Mouse (Mus musculus) forebrain, postnatal 0 days (tissue): Measurements from ENCODE around the gene Msi2. TPM values are rescaled to one million over a fixed set of nuclear protein-coding genes. Genes with fewer than 3 reads are reported as not detected.

ENCODE experiments used
- ATAC-seq: fragments of 200-750 bp; cut with Nextera tagmentation; 2 replicates; pipeline ENCODE4 v1.8.0; 2017; ENCODE audit warnings: mild to moderate bottlenecking, moderate library complexity
- DNase-seq: peaks from one replicate; pipeline ENCODE4 v3.0.0-alpha.2; 2015
- H3K27ac ChIP-seq: fragments of 300-500 bp; sonication (generic); 2 replicates; pipeline ENCODE4 v1.5.1; 2014; ENCODE audit warnings: low read depth, mild to moderate bottlenecking, antibody characterized with exemption, low read length, moderate library complexity, mixed read lengths
- H3K27me3 ChIP-seq: fragments of 300-500 bp; sonication (generic); 2 replicates; pipeline ENCODE4 v1.6.1; 2014; ENCODE audit warnings: mild to moderate bottlenecking, low read length, mixed read lengths; ENCODE audit not compliant: insufficient read depth
- H3K36me3 ChIP-seq: fragments of 300-500 bp; sonication (generic); 2 replicates; pipeline ENCODE4 v1.6.1; 2014; ENCODE audit warnings: mild to moderate bottlenecking, moderate library complexity; ENCODE audit not compliant: insufficient read depth
- H3K4me1 ChIP-seq: fragments of 300-500 bp; sonication (generic); 2 replicates; pipeline ENCODE4 v1.6.1; 2014; ENCODE audit warnings: antibody characterized with exemption; ENCODE audit not compliant: insufficient read depth
- H3K4me2 ChIP-seq: fragments of 300-500 bp; sonication (generic); 2 replicates; pipeline ENCODE4 v1.6.1; 2014; ENCODE audit warnings: low read depth, mild to moderate bottlenecking, moderate library complexity
- H3K4me3 ChIP-seq: fragments of 300-500 bp; sonication (generic); 2 replicates; pipeline ENCODE4 v1.5.1; 2014; ENCODE audit warnings: low read depth, low read length, mixed read lengths
- H3K9ac ChIP-seq: fragments of 300-500 bp; sonication (generic); 2 replicates; pipeline ENCODE4 v1.6.1; 2014; ENCODE audit warnings: mild to moderate bottlenecking
- H3K9me3 ChIP-seq: fragments of 300-500 bp; sonication (generic); 2 replicates; pipeline ENCODE4 v1.6.1; 2016; ENCODE audit warnings: low read length
- CTCF ChIP-seq: sonication (generic); IDR thresholded peaks from 2 replicates; pipeline ENCODE4 v1.5.1; 2016; ENCODE audit warnings: antibody characterized with exemption, control low read depth, low read depth
- WGBS: fragments of 180-500 bp; shearing (Covaris S2); extraction: QIAGEN DNeasy Blood & Tissue Kit; methylation state at CpG from one replicate; pipeline ENCODE4 v1.1.7; 2014; 5-methylcytosine and 5-hydroxymethylcytosine counted together
- polyA plus RNA-seq: library from polyadenylated mRNA; unstranded; fragments of >200 nt; fragmentation: Nextera tagmentation; extraction: Ambion mirVana; gene quantifications from 2 replicates; pipeline ENCODE4 v1.2.1, GENCODE M21; 2015
- total RNA-seq: library from RNA; depleted of rRNA; stranded (reverse); fragments of >200 nt; gene quantifications from 2 replicates; pipeline ENCODE4 v1.2.3, GENCODE M21; 2014

Gene Msi2
- total and polyA plus RNA-seq, 2 experiments from 2014 or later: 18.5 to 107 TPM

- WGBS: 95% methylated on average over 8 of the region's 8 CpGs
- Histone ChIP-seq H3K9me3 (no peaks in the 10 kb centered on the region), H3K27me3 (no peaks in the 10 kb centered on the region), H3K4me1 (no peaks in the 10 kb centered on the region; the same call in 1 of the 2 replicates), H3K9ac (no peak overlapping the region), H3K4me3 (no peak overlapping the region), H3K36me3 (no peaks in the 10 kb centered on the region; the same call in 1 of the 2 replicates), H3K4me2 (no peak overlapping the region), H3K27ac (no peak overlapping the region)
- TF ChIP-seq CTCF: no peak
- ATAC-seq (no peak), DNase-seq (no peak)
Measured at GRCm38 (mm10) chr11:88688644-88689043, 29.7 kb downstream of the Msi2 start.

- Histone ChIP-seq H3K9ac (no peak overlapping the region), H3K36me3 (no peaks in the 10 kb centered on the region; the same call in 1 of the 2 replicates), H3K27ac (no peak overlapping the region), H3K4me2 (no peak overlapping the region), H3K27me3 (no peaks in the 10 kb centered on the region), H3K4me1 (no peaks in the 10 kb centered on the region), H3K4me3 (no peak overlapping the region), H3K9me3 (no peaks in the 10 kb centered on the region)
- TF ChIP-seq CTCF: no peak
- no peak for DNase-seq
- 90% methylated on average over 12 of the region's 12 CpGs for WGBS
- ATAC-seq: no peak
Measured at GRCm38 (mm10) chr11:88687711-88688110, 30.6 kb downstream of the Msi2 start.

GRCm38 (mm10) chr11:88687010-88687409 is 31.3 kb downstream of the Msi2 start:
- DNase-seq (no peak), ATAC-seq (no peak)
- Histone ChIP-seq H3K4me1 (no peaks in the 10 kb centered on the region), H3K4me3 (no peak overlapping the region), H3K4me2 (no peak overlapping the region), H3K36me3 (no peaks in the 10 kb centered on the region; the same call in 1 of the 2 replicates), H3K27ac (no peak overlapping the region), H3K27me3 (no peaks in the 10 kb centered on the region), H3K9me3 (no peaks in the 10 kb centered on the region), H3K9ac (no peak overlapping the region)
- WGBS: 62% methylated on average over 5 of the region's 5 CpGs
- no peak for TF ChIP-seq CTCF

GRCm38 (mm10) chr11:88686061-88686460 is 32.3 kb downstream of the Msi2 start:
- H3K4me2 ChIP-seq: no peak overlapping the region
- no peaks in the 10 kb centered on the region; the same call in 1 of the 2 replicates for H3K36me3 ChIP-seq
- no peak overlapping the region for H3K4me3 ChIP-seq
- ATAC-seq (no peak), DNase-seq (no peak)
- no peaks in the 10 kb centered on the region for H3K4me1 ChIP-seq
- no peaks in the 10 kb centered on the region for H3K9me3 ChIP-seq
- H3K9ac ChIP-seq: no peak overlapping the region
- no peak overlapping the region for H3K27ac ChIP-seq
- H3K27me3 ChIP-seq: no peaks in the 10 kb centered on the region
- WGBS: 68% methylated on average over 7 of the region's 7 CpGs
- no peak for TF ChIP-seq CTCF

DNA sequence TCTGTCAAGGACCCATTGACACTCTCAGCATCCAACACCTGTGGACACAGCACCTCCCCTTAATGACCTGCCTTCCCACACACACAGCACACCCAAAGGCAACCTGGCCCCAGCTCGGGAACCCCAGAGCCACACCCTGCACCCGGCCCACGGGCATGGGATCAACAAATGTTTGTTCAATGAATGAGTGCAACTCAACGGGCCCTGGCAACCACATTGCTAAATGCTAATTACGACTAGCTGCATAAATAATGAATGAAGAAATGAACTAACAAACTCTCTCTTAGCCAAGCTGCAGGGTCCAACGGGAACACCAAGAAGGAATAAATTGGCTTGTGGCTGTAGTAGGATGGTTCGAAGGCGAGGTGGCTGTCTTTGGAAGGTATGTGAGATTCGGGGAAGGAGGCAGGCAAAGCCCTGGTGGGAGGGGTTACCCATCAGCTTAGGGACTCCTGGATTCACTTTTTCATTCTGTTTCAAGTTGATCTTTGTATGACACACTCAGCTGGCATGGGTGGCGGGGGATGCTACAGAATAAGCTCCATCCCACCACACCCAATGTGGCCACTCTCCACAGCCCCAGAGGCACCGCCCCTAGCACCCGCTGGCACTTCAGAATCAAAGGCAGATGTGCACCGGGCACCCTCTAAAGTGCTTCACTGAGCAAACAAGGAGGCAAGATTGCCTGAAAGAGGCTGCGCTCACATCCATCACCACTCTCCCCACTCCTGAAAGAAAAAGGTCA is 35.1 kb downstream of the Msi2 start:
- Histone ChIP-seq H3K27ac (no peak overlapping the region; the same call in 1 of the 2 replicates), H3K4me3 (no peak overlapping the region), H3K36me3 (no peaks in the 10 kb centered on the region; the same call in 1 of the 2 replicates), H3K27me3 (no peaks in the 10 kb centered on the region), H3K4me1 (no peaks in the 10 kb centered on the region), H3K9ac (no peak overlapping the region), H3K9me3 (no peaks in the 10 kb centered on the region), H3K4me2 (no peak overlapping the region)
- ATAC-seq (peak; percentile 58; the same call in 1 of the 2 replicates), DNase-seq (peak; percentile 55)
- 40% methylated on average over 14 of the region's 14 CpGs for WGBS
- no peak for TF ChIP-seq CTCF

DNA sequence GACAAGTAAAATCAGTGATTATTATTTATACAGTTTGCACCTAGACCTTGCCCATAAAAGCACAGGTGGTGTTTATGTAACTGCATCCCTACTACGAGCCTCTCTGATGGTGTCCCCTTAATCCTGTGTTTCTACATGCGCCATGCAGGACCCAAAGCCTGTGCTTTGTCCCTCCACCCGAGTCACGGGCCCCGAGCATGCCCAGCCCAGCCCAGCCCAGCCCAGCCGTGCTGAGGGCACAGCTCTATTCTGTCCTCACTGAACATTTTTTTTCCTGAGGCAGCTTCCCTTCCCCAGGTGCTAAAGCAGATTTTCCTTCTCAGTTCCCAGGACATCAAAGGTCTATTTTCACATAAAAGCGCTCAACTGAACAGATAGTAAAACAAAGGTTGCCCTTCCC is 41.0 kb downstream of the Msi2 start:
- Histone ChIP-seq H3K36me3 (no peaks in the 10 kb centered on the region; the same call in 1 of the 2 replicates), H3K27ac (no peak overlapping the region), H3K4me2 (no peak overlapping the region), H3K27me3 (no peaks in the 10 kb centered on the region), H3K4me3 (no peak overlapping the region), H3K9me3 (no peaks in the 10 kb centered on the region), H3K9ac (no peak overlapping the region), H3K4me1 (no peaks in the 10 kb centered on the region)
- no peak for TF ChIP-seq CTCF
- DNase-seq (no peak), ATAC-seq (no peak)
- WGBS: 59% methylated on average over 7 of the region's 7 CpGs

DNA sequence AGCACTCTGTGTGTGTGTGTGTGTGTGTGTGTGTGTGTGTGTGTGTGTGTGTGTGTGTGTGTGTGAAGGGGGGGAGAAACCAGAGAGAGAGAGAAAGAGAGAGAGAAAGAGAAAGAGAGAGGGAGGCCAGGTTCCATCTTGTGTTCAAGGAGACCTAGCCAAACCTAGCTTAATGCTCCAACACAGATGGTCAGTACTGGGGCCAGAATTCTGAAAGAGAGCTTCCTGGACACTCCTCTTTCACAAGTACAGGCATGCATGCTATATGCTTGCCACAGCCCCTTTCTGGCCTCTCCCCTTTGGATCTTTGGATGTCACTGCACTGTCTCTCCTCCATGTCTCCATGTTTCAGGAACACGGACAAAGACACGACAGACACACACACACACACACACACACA is 41.7 kb downstream of the Msi2 start:
- Histone ChIP-seq H3K9me3 (no peaks in the 10 kb centered on the region), H3K27me3 (no peaks in the 10 kb centered on the region), H3K27ac (no peak overlapping the region), H3K4me3 (no peak overlapping the region), H3K4me1 (no peaks in the 10 kb centered on the region), H3K36me3 (no peaks in the 10 kb centered on the region; the same call in 1 of the 2 replicates), H3K4me2 (no peak overlapping the region), H3K9ac (no peak overlapping the region)
- DNase-seq (no peak), ATAC-seq (no peak)
- no peak for TF ChIP-seq CTCF
- 87% methylated on average over 2 of the region's 2 CpGs for WGBS
